Mouse (Mus musculus) adrenal gland, postnatal 36 days (tissue): ENCODE results near the gene Lrrc34. TPM values are rescaled to one million over a fixed set of nuclear protein-coding genes. Genes with fewer than 3 reads are reported as not detected.

Source experiments
- DNase-seq, 2 experiments: peaks; one replicate each; pipeline ENCODE4 v3.0.0; 2021; ENCODE audit warnings: mixed read lengths in 1 of 2
- long read RNA-seq, 2 experiments: library from polyadenylated mRNA; stranded (forward); transcript quantifications; one replicate each; pipeline ENCODE4 v2.0.0; 2021; ENCODE audit warnings: borderline sequencing depth in 2 of 2
- total RNA-seq, 2 experiments: library from RNA; stranded (reverse); gene quantifications; 2 replicates each; pipeline ENCODE4 v1.2.3; 2021

Gene Lrrc34
- under 1 TPM in 1 of 2 experiments, not detected in 1; 0.13 TPM for total RNA-seq
- long read RNA-seq, experiment 1, result 0 reads
- long read RNA-seq, experiment 2, result 0 reads

DNA sequence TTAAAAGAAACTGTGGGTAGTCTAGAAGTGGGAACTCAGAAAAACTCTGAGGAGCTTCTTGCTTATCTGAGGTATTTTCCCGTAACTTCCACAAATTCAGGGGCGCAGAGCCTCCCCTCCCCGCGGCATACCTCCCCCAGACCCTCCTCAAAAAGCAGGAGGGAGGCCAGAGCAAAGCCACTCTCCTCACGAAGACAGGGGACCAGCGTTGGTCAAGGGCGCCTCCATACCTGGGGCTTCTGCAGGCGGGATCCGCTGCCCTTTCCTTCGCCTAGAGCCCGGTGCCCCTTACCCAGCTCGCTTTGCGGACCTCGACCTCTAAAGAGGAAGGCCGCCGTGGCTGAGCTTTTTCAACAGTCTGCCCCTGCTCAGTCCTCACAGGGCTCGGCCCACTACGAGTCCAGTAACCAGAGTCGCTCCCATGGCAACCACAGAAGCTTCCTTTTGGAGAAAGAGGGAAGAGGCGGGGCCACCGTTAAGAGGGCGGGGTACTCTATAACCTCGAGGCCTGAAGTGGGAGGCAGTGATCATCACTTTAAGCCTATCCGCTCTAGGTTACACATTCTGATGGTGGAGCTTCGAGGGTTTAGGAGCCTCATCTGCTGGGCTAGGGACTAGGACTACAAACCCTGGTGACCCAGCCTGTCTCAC lies at the start of gene Lrrc34:
Lrrc34 (minus strand) TSS at position 430 of the 651 bp plus-strand sequence.
- peak; percentile 42 to 55 for DNase-seq

DNA sequence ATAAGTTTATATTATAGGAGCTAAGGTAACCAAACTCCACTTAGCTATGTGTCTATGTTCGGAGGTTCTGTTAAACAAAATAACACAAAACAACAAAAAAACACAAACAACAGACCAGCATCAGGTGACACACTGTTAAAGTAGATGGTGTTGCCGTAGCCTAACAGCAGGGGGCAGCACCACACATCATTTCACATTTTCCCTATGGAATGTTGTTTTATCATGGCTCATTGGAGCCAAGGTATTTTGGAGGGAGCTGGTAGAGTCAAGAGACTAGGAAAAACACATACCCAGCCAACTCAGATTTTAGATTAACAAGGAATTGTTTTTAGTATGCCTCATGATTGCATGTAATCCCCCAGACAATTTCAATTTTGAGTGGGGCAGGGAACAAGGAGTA lies 48.7 kb upstream of the Lrrc34 start:
- DNase-seq, result peak; percentile 54 to 74

DNA sequence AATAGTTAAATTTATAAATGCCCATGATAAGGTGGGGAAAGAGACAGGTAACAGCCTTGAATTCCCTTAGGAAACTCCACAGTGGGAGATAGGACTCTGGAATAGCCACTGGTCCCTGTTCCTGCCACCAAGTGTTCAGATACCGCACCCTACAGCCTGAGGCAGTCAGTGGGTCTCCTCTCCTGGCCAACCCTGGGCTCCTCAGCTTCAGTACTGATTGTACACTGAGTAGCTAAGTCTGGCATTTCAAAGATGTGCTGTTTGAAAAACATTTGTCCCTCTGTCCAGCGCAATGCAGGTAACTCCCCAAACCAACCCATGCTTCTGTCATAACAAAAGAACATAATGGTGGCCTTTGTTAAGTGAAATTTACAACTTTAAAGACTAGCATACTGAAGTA lies 48.0 kb upstream of the Lrrc34 start:
- no peak for DNase-seq

GRCm38 (mm10) chr3:30690976-30691375 lies 43.3 kb upstream of the Lrrc34 start:
- DNase-seq, result no peak

GRCm38 (mm10) chr3:30687216-30687615 lies 39.5 kb upstream of the Lrrc34 start:
- DNase-seq, result no peak

DNA sequence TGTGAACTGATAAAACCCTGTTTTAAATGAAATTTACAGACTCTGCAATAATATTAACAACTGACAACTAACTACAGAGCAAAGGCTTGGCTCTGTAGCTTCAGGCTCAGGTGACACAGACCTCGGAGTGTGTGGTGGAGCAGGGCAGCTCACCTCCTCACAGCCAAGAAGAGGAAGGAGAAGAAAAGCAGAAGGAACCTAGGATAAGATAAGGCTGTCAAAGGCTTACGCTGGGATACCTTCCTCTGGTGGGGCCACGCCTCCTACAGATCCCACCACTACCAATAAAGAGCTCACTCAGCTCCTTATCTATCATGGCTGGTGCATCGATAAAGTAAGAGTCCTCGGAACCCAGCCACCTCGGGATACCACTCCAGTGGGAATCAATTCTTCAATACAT lies 35.5 kb upstream of the Lrrc34 start:
- no peak for DNase-seq

- DNase-seq, result no peak
Measured at GRCm38 (mm10) chr3:30658486-30658885, 10.8 kb upstream of the Lrrc34 start.

GRCm38 (mm10) chr3:30655937-30656336 lies 8.3 kb upstream of the Lrrc34 start:
- no peak for DNase-seq

DNA sequence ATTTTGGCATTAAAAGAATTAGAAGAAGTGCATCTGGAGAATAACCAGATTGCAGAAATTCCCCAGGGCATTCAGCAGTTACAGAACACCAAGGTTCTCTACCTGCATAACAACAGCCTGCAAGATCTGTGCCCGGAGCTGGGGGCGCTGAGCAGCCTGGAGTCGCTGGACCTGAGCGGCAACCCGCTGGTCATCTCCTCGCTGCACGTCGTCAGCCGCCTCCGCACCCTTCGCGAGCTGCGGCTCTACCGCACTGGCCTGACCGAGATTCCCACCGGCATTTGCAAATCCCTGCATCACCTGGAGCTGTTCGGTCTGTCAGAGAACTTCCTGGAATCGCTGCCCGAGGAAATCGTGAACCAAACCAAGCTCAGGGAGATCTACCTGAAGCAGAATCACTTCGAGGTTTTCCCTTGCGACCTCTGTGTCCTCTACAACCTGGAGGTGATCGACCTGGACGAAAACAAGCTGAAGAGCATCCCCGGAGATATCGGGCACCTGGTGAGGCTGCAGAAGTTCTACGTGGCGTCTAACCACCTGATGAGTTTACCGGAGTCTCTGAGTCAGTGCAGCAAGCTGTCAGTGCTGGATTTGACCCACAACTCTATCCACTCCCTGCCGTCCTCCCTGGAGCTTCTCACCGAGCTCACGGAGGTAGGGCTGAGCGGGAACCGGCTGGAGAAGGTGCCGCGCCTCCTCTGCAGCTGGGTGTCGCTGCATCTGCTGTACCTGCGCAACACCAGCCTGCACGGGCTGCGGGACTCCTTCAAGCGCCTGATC lies 2.6 kb upstream of the Lrrc34 start:
- DNase-seq, result peak; percentile 7 to 12

GRCm38 (mm10) chr3:30648466-30648865 lies 797 bp upstream of the Lrrc34 start:
- no peak for DNase-seq

- no peak for DNase-seq
Measured at GRCm38 (mm10) chr3:30646761-30647160, 908 bp downstream of the Lrrc34 start.

GRCm38 (mm10) chr3:30644207-30644606 lies 3.5 kb downstream of the Lrrc34 start, which contains the start of gene Lrriq4:
Gene Lrriq4 (plus strand): TSS chr3:30644507.
- DNase-seq, result no peak

DNA sequence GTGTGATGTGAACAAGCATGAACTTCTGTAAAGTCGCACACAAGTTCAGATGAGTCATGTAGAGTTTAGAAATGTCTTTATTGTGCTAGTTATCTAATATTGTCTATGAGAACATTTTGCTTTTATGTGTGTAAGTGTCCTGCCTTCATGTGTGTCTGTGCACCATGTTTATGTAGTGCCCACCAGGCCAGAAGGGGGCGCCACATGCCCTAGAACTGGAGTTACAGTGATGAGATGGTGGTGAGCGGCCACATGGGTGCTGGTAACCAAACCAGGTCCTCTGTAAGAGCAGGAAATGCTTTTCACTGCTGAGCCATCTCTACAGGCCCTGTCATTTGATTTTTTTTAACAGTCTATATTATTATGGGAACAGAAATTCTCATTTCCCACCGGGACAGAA lies 12.0 kb downstream of the Lrrc34 start:
- no peak for DNase-seq

GRCm38 (mm10) chr3:30633681-30634080 lies 14.0 kb downstream of the Lrrc34 start:
- no peak for DNase-seq

GRCm38 (mm10) chr3:30620132-30620531 lies 27.5 kb downstream of the Lrrc34 start:
- DNase-seq, result no peak

- no peak for DNase-seq
Measured at GRCm38 (mm10) chr3:30610930-30611329, 36.7 kb downstream of the Lrrc34 start.

DNA sequence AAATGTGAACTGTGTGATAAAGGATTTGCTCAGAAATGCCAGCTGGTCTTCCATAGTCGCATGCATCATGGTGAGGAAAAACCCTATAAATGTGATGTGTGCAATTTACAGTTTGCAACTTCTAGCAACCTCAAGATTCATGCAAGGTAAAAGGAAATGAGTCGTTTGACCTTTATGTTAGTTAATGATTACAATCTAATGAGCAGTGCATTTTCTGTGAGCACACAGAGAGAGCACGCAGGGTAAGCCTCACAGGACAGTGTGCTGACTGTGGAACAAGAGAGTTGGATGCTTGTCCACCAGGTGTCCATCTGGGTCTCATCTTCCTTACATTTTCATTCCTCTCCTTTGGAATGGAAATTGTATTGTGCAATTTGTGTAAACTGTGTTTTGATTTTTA lies 38.7 kb downstream of the Lrrc34 start:
- no peak for DNase-seq

GRCm38 (mm10) chr3:30603256-30603655 lies 44.4 kb downstream of the Lrrc34 start:
- no peak for DNase-seq

DNA sequence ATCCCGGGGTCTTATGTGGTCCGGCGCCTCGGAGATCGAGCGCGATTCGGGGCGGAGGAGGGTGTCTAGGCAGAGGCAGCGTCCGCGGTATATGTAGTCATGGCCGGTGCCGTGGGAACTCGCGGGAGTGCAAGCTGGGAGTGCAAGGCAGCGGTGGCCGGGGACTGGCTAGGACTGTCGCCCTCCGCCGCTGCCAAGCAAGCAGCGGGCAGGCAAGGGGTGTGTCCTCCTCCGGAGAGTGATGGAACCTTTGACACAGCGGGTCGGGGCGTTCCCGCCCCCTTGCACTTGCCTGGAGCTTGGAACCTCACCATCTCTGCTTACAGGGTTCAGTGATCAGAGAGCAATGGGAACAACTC lies 45.0 kb downstream of the Lrrc34 start:
- peak; percentile 69 to 75 for DNase-seq

- peak; percentile 94 to 97 for DNase-seq
Measured at GRCm38 (mm10) chr3:30602065-30602739, 45.5 kb downstream of the Lrrc34 start, which contains the start of gene Mynn. Gene Mynn (plus strand): TSS chr3:30602065.

- no peak for DNase-seq
Measured at GRCm38 (mm10) chr3:30601610-30602064, 46.0 kb downstream of the Lrrc34 start.

- peak; percentile 83 for DNase-seq
Measured at GRCm38 (mm10) chr3:30601175-30601574, 46.5 kb downstream of the Lrrc34 start.

GRCm38 (mm10) chr3:30600717-30601116 lies 47.0 kb downstream of the Lrrc34 start:
- DNase-seq, result peak; percentile 29 to 36
